Mouse (Mus musculus) olfactory bulb, adult 2 months (tissue): ENCODE data around the gene A930033H14Rik.

ENCODE experiments used
- CTCF ChIP-seq: fragments of 200-500 bp; IDR thresholded peaks from 2 replicates; pipeline ENCODE4 v1.5.1; 2012; ENCODE audit warnings: low read depth, mild to moderate bottlenecking, low read length, moderate library complexity; ENCODE audit not compliant: insufficient read depth
- POLR2A ChIP-seq: fragments of 200-500 bp; IDR thresholded peaks from 2 replicates; pipeline ENCODE4 v1.6.1; 2012; ENCODE audit warnings: mild to moderate bottlenecking, low read depth, low read length, moderate library complexity; ENCODE audit not compliant: insufficient read depth

DNA sequence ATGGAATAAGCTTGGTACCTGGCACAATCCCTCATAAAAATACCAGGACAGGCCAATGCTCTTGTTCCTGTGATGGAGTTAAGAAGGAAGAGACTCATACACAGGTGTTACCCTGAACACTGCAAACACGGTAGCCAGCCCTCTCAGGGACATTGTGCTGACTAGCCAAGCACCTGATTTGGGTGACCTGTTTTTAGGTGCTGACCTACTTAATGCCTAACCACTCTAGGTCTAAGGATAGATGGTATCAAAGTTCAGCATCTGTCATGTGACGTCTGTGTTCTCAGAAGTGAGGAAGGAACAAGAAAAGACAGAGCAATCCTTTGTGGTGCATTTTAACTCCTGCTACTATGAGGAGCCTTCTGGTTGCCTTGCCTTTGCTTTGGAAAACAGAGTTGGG, 52.0 kb downstream of the A930033H14Rik start:
- no peak for TF ChIP-seq CTCF
- no peak for TF ChIP-seq POLR2A
